Mouse (Mus musculus): ENCODE data around the gene Zpbp2.

DNA sequence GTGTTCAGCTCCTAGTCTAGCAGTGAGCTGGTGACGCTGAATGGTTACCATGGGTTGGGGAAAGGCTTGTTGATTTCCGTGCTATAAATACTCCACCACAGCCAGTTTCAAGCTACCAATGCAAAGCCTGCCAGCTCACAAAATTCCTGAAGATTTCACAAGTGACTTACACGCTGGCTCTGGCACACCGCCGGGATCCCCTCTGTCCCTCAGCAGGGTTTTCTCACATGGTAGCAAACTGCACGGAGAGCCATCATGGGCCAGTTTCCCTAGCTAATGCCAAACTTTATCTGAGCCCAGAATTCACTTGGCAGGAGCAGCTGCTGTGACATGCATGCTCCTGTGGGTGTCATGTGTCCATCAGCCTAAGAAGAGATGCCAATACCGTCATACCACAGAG, 41.5 kb upstream of the Zpbp2 start:
- TF ChIP-seq CTCF (IDR thresholded peaks at IDR 0.05; ENCODE audit: insufficient read depth, low read depth, low read length), result no peak
- no peak for TF ChIP-seq POLR2A (IDR thresholded peaks at IDR 0.05; ENCODE audit: insufficient read depth, low read depth, low read length)
